Mouse (Mus musculus) myocyte (in vitro differentiated cells): Measurements from ENCODE around the gene 1700021F05Rik.

Experiments
- E2F4 ChIP-seq: IDR thresholded peaks from one replicate; pipeline ENCODE4 v1.6.1; 2011; ENCODE audit warnings: mild to moderate bottlenecking, control low read depth, moderate library complexity; ENCODE audit not compliant: insufficient read depth
- MAX ChIP-seq: IDR thresholded peaks from one replicate; pipeline ENCODE4 v1.6.1; 2011; ENCODE audit warnings: low read depth, mild to moderate bottlenecking, control low read depth
- MYOD1 ChIP-seq, 3 experiments: IDR thresholded peaks; one replicate each; pipeline ENCODE4 v1.6.1; 2011; ENCODE audit warnings: control low read depth in 2 of 3, low read depth in 2 of 3, mild to moderate bottlenecking in 2 of 3, moderate library complexity in 1 of 3; ENCODE audit not compliant: insufficient read length in 2 of 3, control insufficient read depth in 1 of 3
- POLR2A ChIP-seq: IDR thresholded peaks from one replicate; pipeline ENCODE4 v1.6.1; 2011; ENCODE audit warnings: low read depth, mild to moderate bottlenecking, control low read depth, moderate library complexity; ENCODE audit not compliant: insufficient read length
- POLR2AphosphoS2 ChIP-seq: IDR thresholded peaks from one replicate; pipeline ENCODE4 v1.6.1; 2011; ENCODE audit warnings: low read depth, control low read depth; ENCODE audit not compliant: insufficient read length
- TCF12 ChIP-seq: IDR thresholded peaks from one replicate; pipeline ENCODE4 v1.6.1; 2011; ENCODE audit warnings: mild to moderate bottlenecking, control low read depth; ENCODE audit not compliant: poor library complexity, insufficient read depth, severe bottlenecking
- TCF3 ChIP-seq: IDR thresholded peaks from one replicate; pipeline ENCODE4 v1.6.1; 2011; ENCODE audit warnings: low read depth, control low read depth; ENCODE audit not compliant: insufficient read length
- USF1 ChIP-seq: IDR thresholded peaks from one replicate; pipeline ENCODE4 v1.6.1; 2011; ENCODE audit warnings: low read depth, mild to moderate bottlenecking, control low read depth, moderate library complexity

- TF ChIP-seq TCF12 (no peak), MYOD1 (IDR thresholded peaks at IDR 0.05; ENCODE audit: control insufficient read depth in 1 of 3, insufficient read length in 2 of 3, low read depth in 2 of 3) (no peak), POLR2A (no peak), TCF3 (no peak), USF1 (no peak), POLR2AphosphoS2 (no peak), E2F4 (no peak), MAX (no peak)
Observed at GRCm38 (mm10) chr10:43541153-43541544, 355 bp upstream of the 1700021F05Rik start.
